Mouse (Mus musculus) lung, postnatal 0 days (tissue): ENCODE results near the gene Slc12a8.

Experiments used
- CTCF ChIP-seq: IDR thresholded peaks from 2 replicates; pipeline ENCODE4 v1.5.1; 2016; ENCODE audit warnings: antibody characterized with exemption, mild to moderate bottlenecking
- EP300 ChIP-seq: IDR thresholded peaks from 2 replicates; pipeline ENCODE4 v1.6.1; 2016; ENCODE audit warnings: antibody characterized with exemption, mild to moderate bottlenecking, control low read depth

DNA sequence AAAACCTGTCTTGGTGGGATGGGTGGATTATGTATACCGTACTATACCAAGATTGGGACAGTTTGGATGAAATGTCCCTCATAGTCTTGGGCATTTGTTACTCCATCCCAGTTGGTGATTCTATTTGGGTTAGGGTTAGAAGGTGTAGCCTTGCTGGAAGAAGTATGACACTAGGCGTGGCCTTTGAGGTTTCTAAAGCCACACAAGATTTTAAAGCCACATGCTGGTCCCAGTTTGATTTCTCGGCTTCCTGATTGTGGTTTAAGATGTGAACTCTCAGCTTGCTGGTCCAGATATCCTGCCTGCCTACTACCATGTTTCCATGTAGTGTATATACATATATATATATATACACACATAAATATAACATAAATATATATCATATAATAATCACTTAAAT, 140.1 kb downstream of the Slc12a8 start:
- TF ChIP-seq CTCF (no peak), EP300 (no peak)
